Mouse (Mus musculus) urinary bladder, postnatal 10 days (tissue): ENCODE measurements around the gene Cytip.

Experiments used
- DNase-seq: peaks from one replicate; pipeline ENCODE4 v3.0.0; 2022; ENCODE audit warnings: low spot score

Gene Cytip

DNA sequence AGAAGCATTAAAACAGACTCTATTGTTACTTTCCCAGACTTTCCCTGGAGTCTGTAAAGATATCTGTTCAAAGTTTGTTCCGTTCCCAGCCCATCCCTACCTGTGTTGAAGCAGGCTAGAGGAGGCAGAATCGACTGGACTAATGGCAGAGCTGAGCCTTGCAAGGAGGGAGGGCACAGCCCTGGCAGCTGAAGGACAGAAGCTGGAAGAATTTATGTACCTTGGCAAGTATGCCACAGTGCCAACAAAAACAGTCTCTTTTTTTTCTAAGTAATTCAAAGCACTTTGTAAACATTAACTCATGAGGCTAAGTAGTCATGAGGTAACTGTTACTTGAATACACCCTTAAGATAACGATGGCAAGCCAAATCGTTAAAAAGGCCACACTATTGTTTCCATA is at the start of gene Cytip:
TSS of gene Cytip (minus strand) at position 187 of the 400 bp plus-strand sequence.
- DNase-seq, result no peak

DNA sequence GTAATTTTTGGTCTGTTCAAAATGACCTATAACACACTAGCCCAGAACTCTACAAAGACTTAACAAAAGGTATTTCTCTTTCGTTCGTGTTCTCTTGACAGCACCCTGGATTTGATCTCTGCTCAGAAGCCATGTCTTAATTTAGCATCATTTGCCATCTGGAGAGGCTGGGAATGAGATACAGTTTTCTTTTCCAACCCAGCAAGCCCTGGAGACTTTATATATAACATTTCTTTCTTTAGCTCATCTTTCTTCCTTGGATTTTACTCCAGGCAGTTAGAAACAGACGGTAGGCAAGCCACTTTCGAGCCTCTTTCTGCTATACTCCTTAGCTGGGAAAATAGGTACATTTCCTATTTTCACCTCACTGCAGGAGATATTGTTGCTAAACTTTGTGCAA is 45.3 kb upstream of the Cytip start:
- DNase-seq, result no peak

DNA sequence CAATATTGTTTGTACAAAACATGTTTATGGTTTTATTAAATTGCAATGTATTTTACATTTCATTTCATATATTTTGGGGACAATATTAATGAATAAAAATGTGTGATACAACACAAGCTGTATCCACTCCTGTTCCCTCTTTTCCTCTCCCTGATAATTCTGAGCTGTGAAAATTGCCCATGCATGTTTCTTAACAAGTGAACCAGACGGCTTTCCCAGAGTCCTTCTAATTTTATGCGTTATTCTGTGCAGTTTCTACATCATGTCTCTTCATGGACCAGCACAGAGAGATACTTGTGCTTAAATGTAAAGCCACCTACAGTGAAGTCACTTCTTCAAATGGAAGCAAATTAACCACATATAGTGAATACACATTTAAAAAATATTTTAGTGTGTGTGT is 42.2 kb upstream of the Cytip start:
- DNase-seq, result no peak

DNA sequence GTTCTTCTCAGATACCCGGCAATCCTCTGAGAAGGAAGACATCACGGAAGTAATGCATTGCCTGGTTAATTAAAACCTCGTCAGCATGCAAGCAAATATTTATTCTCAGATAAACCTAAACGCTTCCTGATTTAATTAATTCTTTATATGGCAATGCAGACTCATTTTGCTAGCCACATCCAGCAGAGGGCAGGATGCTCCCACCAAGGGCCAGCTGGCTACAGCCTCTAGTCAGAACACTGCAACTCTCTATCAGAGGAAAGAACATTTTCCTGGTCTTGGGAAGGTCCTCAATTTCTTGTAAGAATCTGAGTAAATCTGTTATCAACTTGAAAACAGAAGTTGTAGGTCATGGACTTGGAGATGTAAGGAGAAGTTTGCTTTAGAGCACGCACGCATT is 4.1 kb upstream of the Cytip start:
- no peak for DNase-seq

DNA sequence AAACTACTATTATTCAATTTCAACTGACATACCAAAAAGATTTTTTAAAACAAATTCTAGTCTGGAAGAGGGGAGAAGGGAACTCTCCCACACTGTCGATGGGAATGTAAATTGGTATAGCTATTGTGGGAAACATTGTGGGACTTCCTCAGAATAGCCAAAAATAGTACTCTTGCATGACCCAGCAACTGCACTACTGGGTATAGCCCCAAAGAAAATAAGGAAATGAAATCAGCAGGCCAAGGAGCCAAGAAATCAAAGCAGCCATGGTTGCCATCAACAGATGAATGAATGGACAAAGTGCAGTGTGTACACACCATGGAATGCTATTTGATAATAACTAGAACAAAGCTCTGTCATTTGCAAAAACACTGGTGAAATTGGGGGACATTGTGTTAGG is 1.5 kb upstream of the Cytip start:
- no peak for DNase-seq

DNA sequence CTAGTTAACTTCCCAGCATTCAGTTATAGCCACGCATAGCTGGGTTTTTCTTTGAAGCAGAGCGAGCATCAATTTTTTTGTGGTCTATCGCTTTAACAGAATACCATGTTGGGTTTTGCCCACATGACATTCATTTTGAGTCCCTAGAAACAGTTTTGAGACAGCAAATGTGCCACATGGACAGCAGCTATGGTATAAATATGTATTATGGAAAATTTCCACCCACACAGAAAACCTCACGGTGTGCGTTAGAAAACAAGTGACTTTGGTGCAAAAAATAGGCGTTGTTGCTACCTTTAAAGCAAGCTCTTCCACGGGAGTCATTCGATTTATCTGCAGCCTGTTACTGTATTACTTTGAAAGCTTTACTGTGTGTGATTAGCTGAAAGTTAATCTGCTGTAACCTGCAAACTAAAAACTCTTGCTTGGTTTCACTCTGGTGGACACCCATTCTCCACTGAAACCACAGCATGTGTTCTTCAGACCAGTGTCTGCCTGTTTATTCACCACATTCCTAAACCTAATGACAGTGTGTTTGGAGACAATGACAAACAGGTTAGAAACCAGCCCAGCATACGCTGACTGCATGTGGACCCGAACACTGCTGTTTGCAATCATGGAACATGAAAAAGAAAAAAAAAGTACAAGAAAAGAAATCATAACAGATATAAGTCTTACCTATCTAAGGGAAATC is 763 bp downstream of the Cytip start:
- no peak for DNase-seq

DNA sequence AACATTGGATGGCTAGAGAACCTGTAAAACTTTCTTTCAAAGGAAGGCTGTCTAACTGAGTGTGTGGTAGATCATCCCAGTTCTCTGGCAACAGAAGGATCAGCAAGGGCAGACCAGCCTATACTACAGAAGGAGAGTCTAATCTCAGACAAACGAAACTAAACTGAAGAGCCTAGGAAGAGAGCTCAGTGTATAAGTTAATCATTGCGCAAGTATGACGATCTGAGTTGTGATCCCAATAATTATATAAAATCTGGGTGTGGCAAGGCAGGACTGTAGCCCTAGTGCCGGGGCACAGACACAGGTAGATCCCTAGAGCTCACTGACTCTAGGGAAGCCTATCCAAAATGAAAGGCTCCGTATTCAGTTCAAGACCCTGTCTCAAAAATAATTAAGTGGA is 3.2 kb downstream of the Cytip start:
- DNase-seq, result no peak

DNA sequence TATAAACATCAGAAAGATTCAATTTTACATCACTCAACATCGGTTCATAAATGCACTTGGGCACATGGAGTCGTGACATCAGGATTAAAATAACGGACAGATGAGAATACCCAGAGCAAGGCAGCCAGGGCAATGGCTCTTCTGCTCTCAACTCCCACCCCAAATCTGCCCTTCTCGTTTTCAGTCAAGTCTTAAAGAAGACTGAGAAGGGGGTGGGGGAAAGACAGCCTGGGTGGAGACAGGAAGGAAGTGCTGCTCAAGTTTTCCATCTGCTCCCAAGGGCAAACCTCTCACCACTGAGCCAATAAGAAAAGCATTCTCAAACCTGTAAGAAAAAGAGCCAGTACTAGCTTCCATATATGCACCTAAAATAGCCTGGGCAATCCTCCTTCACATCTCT is 5.8 kb downstream of the Cytip start:
- DNase-seq, result no peak

DNA sequence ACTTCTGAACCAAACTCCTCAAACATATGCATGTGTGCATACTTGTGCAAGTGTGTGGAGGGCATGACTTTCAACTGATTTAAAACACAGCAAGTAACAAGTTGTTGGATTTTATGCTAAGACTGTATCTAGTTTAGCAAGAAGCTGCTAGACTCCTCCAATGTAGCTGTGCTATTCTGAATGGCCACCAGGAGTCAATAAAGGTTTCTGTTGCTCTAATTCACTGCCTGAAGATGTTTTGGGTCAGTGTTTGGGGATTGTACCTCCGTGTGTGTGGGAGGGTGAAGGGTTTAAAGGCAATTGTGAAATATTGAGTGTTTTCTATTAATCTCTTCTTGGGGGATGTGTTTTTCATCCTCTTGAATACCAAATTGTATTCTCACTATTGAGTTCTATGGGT is 6.4 kb downstream of the Cytip start:
- no peak for DNase-seq

DNA sequence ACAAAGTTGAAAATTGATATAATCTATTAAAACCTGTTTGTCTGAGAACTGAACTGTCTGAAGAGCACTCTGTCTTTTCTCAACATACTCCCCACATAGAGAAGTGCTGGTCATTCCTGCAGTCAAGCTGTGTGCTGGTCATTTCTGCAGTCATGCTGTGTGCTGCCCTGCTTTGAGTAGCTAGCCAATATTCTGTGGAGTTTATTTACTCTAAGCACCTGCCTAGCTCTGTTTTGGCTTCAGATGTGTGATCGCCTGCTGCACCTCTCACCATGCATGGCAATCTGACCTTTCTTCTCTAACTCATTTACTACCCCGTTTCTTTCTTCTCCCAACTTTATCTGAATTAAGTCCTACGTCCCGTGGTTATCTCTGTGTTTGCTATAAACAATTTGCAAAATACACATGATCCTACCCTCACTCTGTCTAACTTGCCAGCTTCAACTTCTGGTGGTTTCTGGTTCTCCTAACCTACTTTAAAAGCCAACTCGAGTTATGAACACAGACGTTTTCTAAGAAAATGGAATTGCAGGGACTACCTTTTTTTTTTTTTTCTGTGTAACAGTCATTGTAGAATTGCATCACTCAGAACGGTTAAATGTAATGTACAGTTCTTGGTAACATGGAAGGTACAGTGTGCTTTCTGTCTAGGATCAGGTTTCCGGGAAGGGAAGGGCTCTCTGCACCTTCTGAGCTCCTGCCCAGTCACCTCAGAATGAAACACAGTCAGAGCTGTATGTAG is 7.9 kb downstream of the Cytip start:
- no peak for DNase-seq

DNA sequence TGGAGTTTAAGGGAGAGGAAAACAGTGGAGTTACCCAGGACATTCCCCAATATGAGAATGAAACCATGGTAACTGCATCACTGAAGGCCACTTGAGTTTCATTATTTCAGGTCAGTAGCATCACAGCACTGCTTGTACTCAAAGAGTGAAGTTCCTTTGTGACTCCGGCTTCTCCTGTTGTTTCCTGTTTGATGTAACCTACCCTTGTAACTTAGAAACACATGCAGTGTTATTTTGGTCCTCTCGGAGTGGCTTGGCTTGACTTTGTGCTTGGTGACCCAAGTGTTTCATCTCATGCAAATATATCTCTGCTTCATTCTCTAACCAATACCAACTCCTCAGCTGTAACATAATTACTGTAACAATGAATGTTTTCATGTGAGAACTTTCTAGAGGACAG is 11.1 kb downstream of the Cytip start:
- DNase-seq, result no peak

DNA sequence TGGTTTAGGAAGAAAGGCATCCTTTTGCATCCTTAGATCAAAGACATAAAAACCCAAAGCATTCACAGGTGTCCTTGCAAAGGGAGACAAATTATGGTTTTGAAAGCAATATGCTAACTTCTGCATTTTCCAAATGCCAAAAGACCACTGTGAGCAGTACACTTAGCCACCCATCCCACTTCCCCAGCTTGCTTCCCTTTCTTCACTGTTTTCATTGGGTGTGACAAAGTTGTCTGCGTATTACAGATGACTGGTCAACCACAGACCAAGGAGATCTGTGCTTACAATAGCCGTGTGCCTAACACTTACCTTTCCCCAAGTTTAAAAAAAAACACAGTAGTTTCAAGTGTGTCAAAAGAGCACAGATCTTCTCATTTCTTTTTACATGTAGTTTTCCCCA is 11.7 kb downstream of the Cytip start:
- DNase-seq, result no peak

DNA sequence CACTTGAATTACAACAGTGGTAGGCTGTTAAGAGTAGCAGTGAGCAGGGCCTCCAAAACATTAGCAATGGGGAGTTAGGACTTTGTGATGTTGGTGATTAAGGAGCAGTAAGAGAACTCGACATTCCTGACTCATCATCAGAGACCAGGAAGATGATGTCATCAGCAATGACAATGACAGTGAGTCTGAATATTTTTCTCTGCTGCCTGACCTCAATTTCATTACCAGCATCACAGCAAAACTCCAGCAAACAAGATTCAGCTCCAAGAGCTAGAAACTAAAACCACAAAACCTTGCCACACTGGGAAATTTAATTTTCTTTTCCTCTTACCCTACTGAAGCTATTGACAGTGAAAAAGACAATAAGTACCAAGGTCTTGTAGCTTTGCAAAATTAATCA is 14.6 kb downstream of the Cytip start:
- DNase-seq, result no peak

DNA sequence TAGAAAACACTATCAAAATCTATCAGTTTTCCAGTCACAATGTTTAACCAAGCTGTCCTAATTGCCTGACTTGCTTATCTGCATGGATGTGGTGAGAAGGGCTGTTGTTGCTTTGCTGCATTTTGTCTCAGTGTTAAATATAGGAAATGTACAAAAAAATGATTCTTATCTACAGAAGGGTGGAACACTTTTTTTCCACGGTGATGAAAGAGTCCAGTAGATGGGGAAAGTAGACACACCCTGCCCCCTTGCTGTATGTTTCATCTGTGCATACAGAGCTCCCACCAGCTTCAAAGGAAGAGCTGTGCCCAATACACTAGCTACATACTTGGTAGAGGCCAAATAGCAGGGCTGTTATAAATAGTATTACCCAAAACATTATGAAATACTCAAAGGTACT is 16.3 kb downstream of the Cytip start:
- DNase-seq, result no peak

DNA sequence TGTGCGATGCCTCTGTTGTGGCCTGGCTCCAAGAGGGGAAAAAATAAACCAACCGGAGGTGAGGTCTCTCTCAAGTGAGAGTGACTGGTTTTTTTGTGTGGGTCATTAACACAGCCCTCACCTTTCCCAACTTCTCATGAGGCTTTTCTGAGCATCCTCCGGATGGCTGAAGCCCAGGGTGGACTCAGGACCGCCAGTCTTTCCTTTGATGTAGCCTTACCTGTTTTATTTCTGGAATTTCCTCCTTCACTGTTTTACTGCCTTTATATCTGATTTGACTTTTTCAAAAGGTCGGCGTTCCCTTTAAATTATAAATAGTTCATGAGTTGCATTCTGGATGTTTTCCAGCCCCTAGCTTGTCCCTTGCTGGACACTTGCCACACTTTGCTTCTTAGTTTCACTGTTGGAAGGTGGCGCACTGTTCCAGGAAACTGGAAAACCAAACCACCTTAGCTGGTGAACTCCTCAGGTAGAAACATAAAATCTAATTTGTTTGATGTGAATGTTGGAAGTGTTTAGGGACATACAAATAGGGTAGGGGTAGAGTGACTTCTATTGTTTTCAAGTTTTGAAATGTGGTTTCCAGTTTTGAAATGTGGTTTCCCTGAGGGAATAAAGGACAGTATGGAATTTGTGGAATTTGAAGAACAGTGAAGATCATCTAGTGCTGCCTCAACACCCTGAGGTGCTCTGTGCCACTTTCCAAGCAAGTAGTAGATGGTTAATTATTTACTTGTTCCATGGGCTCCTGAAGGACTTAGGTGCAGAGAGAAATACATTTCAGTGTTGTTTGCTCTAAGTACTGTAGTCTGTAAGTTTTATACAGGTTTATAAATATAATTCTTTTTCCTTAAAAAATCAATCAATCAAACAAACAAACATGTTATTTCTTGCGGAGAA is 19.7 kb downstream of the Cytip start:
- no peak for DNase-seq

DNA sequence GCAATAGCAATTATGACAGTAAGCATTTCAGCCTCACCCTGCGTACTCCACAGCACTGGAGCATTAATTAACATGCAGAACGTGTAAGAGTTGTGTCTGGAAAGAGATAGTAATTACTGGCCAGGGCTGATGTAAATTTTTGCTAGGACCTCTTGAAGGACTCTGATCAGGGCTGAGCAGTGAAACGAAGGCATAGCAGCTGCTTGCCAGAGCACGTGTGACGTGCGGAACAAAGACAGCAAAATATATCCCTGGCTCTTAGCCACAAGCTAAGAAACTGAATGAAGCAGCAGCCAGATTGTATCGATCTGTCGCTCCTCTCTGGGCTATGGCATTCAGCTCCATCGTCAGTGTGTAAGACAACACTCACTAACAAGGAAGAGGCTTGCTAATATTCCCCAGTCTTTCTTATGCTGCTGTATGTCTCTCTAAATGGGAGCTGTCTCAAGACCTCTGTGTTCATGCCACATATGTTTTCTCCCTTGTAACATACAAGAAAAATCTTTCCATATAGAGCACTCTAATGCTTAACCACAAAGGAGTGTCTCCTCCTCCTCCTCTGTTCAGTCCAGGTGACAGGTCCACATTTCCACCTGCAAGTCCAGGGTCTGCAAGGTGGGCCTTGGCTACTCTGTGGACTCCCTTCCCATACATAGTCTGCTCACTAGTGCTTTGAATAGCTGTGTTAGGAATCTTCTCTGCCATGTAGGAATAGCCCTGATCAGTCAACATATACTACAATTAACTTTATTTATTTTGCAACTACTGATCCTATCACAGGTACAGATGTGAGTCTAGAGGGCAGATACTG is 20.7 kb downstream of the Cytip start:
- no peak for DNase-seq

DNA sequence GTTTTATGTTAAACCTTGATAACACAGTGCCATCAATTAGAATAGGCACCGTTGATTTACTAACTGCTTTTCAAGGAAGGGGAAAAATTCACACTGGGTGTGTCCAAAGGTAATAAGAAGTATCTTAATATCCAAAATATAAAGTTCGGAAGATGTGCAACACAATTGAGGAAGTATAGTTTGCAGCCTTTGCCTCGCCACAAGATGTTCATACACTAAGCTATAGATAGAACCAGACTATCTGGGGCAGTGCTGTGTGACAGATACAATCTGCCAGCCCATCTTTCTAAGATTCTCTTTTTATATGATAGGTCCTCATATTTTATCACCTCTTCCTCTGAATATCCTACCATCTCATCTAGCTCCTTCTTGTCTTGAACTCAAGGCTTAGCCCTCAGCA is 22.4 kb downstream of the Cytip start:
- no peak for DNase-seq

DNA sequence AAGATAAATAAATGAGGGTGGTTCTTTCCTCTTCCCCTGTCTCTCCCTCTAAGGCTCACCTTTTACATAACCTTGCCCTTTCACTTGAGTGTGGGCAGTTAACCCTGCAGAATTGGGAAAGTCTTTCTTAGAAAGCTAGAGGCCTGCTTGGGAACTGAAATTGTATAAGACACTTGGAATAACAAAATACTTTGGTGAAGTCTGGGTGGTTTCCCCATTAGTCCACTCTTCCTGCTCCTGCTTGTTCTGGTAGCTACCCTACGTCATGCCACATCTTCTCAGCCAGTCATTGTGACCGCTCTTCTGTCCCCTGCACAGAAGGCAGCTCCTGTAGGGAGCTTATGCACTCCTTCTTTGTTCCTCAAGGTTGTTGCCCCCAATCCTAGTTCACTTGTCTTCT is 26.2 kb downstream of the Cytip start:
- DNase-seq, result no peak

DNA sequence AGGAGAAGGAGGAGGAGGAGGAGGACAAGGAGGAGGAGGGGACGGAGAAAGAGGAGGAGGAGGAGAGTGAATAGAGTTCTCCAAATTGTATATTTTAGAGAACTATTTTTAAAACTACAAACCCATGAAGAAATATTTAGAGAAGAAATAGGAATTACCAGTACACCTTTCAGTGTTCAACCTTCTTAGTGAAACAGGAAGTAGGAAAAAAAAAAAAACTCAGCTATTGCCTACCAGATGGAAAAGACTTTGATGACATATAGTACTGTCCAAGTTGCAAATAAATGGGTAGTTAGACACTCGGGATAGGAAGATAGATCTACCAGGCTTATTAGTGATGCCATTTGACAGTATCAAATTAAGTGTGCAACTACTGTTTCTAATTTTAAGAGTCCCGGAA is 27.7 kb downstream of the Cytip start:
- no peak for DNase-seq

DNA sequence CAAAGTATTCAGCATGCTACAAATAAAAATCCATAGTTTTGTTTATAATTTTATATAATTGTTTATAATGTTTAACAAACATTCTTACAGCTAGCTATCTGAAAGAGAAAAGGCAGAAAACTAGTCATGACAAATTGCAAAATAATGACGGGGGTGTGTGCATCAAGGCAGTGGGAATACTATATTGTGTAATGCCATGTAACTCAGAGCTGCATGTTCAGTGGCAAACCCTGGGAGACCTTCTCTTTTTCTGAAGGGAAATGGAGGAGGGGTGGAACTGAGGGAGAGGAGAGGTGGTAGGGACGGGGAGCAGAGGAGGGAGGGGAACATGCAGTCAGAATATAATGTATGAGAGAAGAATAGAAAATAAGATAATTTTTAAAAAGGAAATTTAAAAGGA is 28.6 kb downstream of the Cytip start:
- DNase-seq, result no peak

DNA sequence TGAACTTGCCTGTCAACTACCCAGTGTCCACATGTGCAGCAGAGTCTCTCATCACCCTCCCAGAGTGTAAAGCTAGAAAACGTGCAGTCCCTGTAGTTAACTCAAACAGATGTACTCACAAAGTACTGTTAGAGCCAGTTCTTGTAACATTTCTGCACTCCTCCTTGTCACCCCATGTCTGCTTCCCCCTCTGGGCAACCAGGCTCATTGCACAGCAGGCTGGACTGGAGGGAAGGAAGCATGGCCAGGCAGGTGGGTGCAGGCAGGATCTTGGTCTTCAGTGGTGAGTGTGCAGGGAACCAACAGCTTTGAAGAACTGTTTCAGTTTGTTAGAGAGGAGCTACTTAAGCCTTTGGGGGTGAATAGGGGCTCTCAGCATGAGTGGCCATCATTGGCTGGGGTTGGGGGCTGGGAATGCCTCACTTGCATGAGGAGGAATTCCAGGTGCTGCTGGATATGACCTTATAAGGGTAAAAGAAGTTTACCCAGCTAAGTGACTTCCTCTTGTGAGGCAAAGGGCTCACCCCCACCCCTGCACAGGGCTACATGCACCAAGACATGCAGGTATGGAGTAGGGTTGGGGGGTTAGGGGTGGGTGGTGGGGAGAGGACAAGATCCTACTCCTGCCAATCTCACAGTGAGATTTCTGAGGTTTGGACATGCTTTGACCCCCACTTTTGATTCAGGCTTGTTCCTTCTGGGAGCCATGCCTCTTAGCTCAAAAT is 31.7 kb downstream of the Cytip start:
- DNase-seq, result no peak
